Mouse (Mus musculus) erythroblast, embryonic 14.5 days (primary cell): ENCODE measurements around the gene Tbc1d10c. TPM values are rescaled to one million over a fixed set of nuclear protein-coding genes. Genes with fewer than 3 reads are reported as not detected.

ENCODE experiments used
- H3K27me3 ChIP-seq: 2 replicates; pipeline ENCODE4 v1.6.1; 2012; ENCODE audit warnings: inconsistent platforms; ENCODE audit not compliant: control insufficient read depth
- H3K36me3 ChIP-seq: 2 replicates; pipeline ENCODE4 v1.6.1; 2012; ENCODE audit warnings: mild to moderate bottlenecking, inconsistent platforms; ENCODE audit not compliant: control insufficient read depth
- H3K4me1 ChIP-seq: 2 replicates; pipeline ENCODE4 v1.6.1; 2012; ENCODE audit warnings: inconsistent platforms; ENCODE audit not compliant: control insufficient read depth
- H3K4me3 ChIP-seq: replicated peaks from 2 replicates; pipeline ENCODE3; 2012; ENCODE audit warnings: moderate library complexity, mild to moderate bottlenecking, inconsistent platforms
- H3K9me3 ChIP-seq: 2 replicates; pipeline ENCODE4 v1.6.1; 2012; ENCODE audit warnings: low read length, inconsistent platforms, mixed read lengths; ENCODE audit not compliant: control insufficient read depth
- GATA1 ChIP-seq: IDR thresholded peaks from 2 replicates; pipeline ENCODE4 v1.6.1; 2012; ENCODE audit warnings: low read length, inconsistent platforms, mixed read lengths
- TAL1 ChIP-seq: IDR thresholded peaks from 3 replicates; pipeline ENCODE4 v1.6.1; 2012; ENCODE audit warnings: low read length, inconsistent platforms, mixed read lengths
- polyA plus RNA-seq: library from polyadenylated mRNA; stranded (reverse); fragments of >175 nt; gene quantifications from 2 replicates; pipeline ENCODE4 v1.2.3, GENCODE M21; 2012

Tbc1d10c gene
- polyA plus RNA-seq, 1 experiment, result 0.18 TPM

- H3K4me3 ChIP-seq, result no peak overlapping the region
Measured at GRCm38 (mm10) chr19:4156073-4156579, 35.0 kb downstream of the Tbc1d10c start.

GRCm38 (mm10) chr19:4155223-4156072 lies 35.6 kb downstream of the Tbc1d10c start:
- TF ChIP-seq TAL1 (no peak), GATA1 (no peak)
- Histone ChIP-seq H3K36me3 (peaks cover 83% of the 10 kb centered on the region), H3K27me3 (no peaks in the 10 kb centered on the region), H3K4me3 (no peak overlapping the region), H3K4me1 (peaks cover 23% of the 10 kb centered on the region), H3K9me3 (no peaks in the 10 kb centered on the region)

More at GRCm38 (mm10) chr19:4156073-4156579, 35.0 kb downstream of the Tbc1d10c start:
- H3K9me3 ChIP-seq, result no peaks in the 10 kb centered on the region
- TF ChIP-seq TAL1, result no peak
- TF ChIP-seq GATA1, result no peak
- H3K36me3 ChIP-seq, result peaks cover 82% of the 10 kb centered on the region
- H3K4me1 ChIP-seq, result peaks cover 26% of the 10 kb centered on the region
- H3K27me3 ChIP-seq, result no peaks in the 10 kb centered on the region

GRCm38 (mm10) chr19:4154437-4155222 lies 36.5 kb downstream of the Tbc1d10c start:
- Histone ChIP-seq H3K4me3 (no peak overlapping the region), H3K4me1 (peaks cover 31% of the 10 kb centered on the region)

GRCm38 (mm10) chr19:4153232-4153654 lies 37.8 kb downstream of the Tbc1d10c start, which contains the start of gene Ptprcap:
Gene Ptprcap, plus strand, starts transcription at chr19:4153604.
- H3K4me1 ChIP-seq, result peaks cover 45% of the 10 kb centered on the region
- no peaks in the 10 kb centered on the region for H3K27me3 ChIP-seq
- H3K4me3 ChIP-seq, result no peak within 1 kb of the TSS
- H3K36me3 ChIP-seq, result peaks cover 72% of the 10 kb centered on the region
- TF ChIP-seq GATA1 (no peak), TAL1 (no peak)
- H3K9me3 ChIP-seq, result no peaks in the 10 kb centered on the region

More at GRCm38 (mm10) chr19:4154437-4155222, 36.5 kb downstream of the Tbc1d10c start:
- H3K36me3 ChIP-seq, result peaks cover 85% of the 10 kb centered on the region
- no peak for TF ChIP-seq TAL1
- TF ChIP-seq GATA1, result no peak
- H3K27me3 ChIP-seq, result no peaks in the 10 kb centered on the region
- H3K9me3 ChIP-seq, result no peaks in the 10 kb centered on the region

DNA sequence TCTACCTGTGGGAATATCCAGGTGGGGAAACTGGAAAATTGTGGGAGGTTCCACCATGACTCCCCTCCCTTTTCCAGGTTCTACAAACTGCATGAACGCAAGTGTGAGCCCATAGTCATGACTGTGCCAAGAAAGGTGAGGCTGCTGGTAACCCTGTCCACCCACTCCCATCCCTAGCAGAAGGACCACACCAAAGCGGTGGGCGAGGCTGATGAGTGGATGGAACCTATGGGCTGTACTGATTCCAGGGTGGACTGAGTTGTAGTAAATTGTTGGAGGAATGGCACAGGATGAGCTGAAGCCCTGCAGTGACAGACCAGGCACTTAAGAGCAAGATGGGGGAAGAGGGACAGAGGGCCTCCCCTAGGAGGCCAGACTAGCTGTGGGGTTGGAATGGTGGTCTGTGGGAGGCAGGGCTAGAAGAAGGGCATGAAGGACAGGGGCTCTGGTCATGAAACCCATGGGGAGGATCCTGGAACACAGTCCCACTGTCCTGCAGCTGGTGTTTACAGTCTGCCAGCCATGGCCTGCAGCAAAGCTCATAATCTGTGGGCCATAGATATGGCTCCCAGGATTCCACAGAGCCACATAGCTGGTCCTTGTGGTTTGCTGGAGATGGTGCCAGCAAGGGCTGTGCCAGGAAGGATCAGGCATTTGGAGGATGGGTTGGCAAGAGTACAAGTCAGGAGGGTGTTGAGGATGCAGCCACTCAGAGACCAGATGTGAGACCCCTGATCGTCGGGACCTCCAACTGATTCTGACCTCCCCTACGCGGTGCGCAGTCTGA lies 38.4 kb downstream of the Tbc1d10c start:
- Histone ChIP-seq H3K27me3 (no peaks in the 10 kb centered on the region), H3K4me1 (peaks cover 51% of the 10 kb centered on the region), H3K9me3 (no peaks in the 10 kb centered on the region), H3K4me3 (no peak overlapping the region), H3K36me3 (peaks cover 66% of the 10 kb centered on the region)
- TF ChIP-seq GATA1 (no peak), TAL1 (no peak)

- TF ChIP-seq TAL1, result no peak
- TF ChIP-seq GATA1, result no peak
- H3K4me1 ChIP-seq, result peaks cover 53% of the 10 kb centered on the region
- H3K36me3 ChIP-seq, result peaks cover 59% of the 10 kb centered on the region
Measured at GRCm38 (mm10) chr19:4151898-4152297, 39.2 kb downstream of the Tbc1d10c start.

DNA sequence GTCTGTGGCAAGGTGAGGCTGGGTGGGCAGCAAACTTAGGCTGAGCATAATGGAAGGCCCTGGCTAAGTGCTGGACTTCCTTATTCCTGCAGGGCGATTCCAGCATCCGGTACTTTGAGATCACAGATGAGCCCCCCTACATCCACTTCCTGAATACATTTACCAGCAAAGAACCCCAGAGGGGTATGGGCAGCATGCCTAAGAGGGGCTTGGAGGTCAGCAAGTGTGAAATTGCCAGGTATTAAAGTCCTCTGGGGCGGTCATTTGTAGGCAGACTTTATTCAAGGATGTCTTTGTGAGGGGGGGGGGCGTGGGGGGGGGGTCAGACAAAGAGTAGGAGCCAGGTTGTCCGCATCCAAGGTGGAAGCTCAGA lies 39.6 kb downstream of the Tbc1d10c start:
- no peaks in the 10 kb centered on the region for H3K9me3 ChIP-seq
- H3K4me3 ChIP-seq, result no peak overlapping the region
- no peaks in the 10 kb centered on the region for H3K27me3 ChIP-seq
- TF ChIP-seq TAL1 (no peak), GATA1 (no peak)
- peaks cover 55% of the 10 kb centered on the region for H3K36me3 ChIP-seq
- peaks cover 53% of the 10 kb centered on the region for H3K4me1 ChIP-seq

More at GRCm38 (mm10) chr19:4151898-4152297, 39.2 kb downstream of the Tbc1d10c start:
- H3K4me3 ChIP-seq, result no peak overlapping the region
- no peaks in the 10 kb centered on the region for H3K9me3 ChIP-seq
- H3K27me3 ChIP-seq, result no peaks in the 10 kb centered on the region
